Mouse (Mus musculus): ENCODE measurements around the gene Sp2. TPM values are rescaled to one million over a fixed set of nuclear protein-coding genes. Genes with fewer than 3 reads are reported as not detected.

Gene Sp2
- total and polyA plus RNA-seq, 3 experiments, result 1.1 to 21.0 (median 2.8) TPM

GRCm38 (mm10) chr11:96950767-96951166 lies 32.0 kb downstream of the Sp2 start:
- H3K9me3 ChIP-seq (replicated peaks; ENCODE audit: low read length), result peaks cover 11% of the 10 kb centered on the region
- H3K4me2 ChIP-seq (ENCODE audit: insufficient read depth, low read depth, poor library complexity, severe bottlenecking), result no peak overlapping the region
- H3K4me1 ChIP-seq (ENCODE audit: control insufficient read depth in 1 of 2, insufficient read depth in 2 of 2), result peaks cover 6 to 25% of the 10 kb centered on the region in 2 experiments
- no peak overlapping the region for H3K9ac ChIP-seq (ENCODE audit: insufficient read depth, low read depth)
- no peak overlapping the region for H3K27ac ChIP-seq (ENCODE audit: insufficient read depth, low read depth)
- dilution Hi-C loops (cut with MboI; ENCODE audit: extremely low pct_ligation_motif_present, extremely low pct_unique_long_range_greater_than_20kb, low sequenced_read_pairs), result no loop called here
- peak; percentile 17; the same call in 1 of the 2 replicates for TF ChIP-seq ZNF384 (IDR thresholded peaks at IDR 0.05; ENCODE audit: low read depth, low read length)
- no peak for TF ChIP-seq GABPA (IDR thresholded peaks at IDR 0.05; ENCODE audit: insufficient replicate concordance, low read depth, low read length)
- peak; percentile 45 to 60; a peak in 3 of 4 replicates for TF ChIP-seq CTCF (conservative IDR thresholded peaks at IDR 0.05 in 1 of 2, IDR thresholded peaks at IDR 0.05 in 1 of 2; ENCODE audit: low read depth in 2 of 2, low read length in 2 of 2)
- TF ChIP-seq E2F4 (IDR thresholded peaks at IDR 0.05; ENCODE audit: insufficient replicate concordance, low read depth, low read length), result no peak
- peak; percentile 50 for TF ChIP-seq SMC3 (IDR thresholded peaks at IDR 0.05; ENCODE audit: low read depth, low read length)
- peak; percentile 10 for TF ChIP-seq RAD21 (IDR thresholded peaks at IDR 0.05; ENCODE audit: low read depth, low read length)
- TF ChIP-seq ZMIZ1 (IDR thresholded peaks at IDR 0.05; ENCODE audit: low read depth, low read length), result no peak
- TF ChIP-seq ELF1 (IDR thresholded peaks at IDR 0.05; ENCODE audit: low read depth, low read length), result no peak
- TF ChIP-seq ETS1 (conservative IDR thresholded peaks at IDR 0.05; ENCODE audit: low read depth, low read length), result no peak
- DNase-seq (ENCODE audit: extremely low read depth), result peak; percentile 44
- no peak overlapping the region for H3K4me3 ChIP-seq (replicated peaks in 1 of 3; ENCODE audit: low read depth in 2 of 3, low read length in 2 of 3, poor library complexity in 1 of 3)
- H3K36me3 ChIP-seq (replicated peaks in 1 of 2; ENCODE audit: control insufficient read depth in 1 of 2, insufficient read depth in 1 of 2, low read length in 1 of 2), result peaks cover 70 to 97% of the 10 kb centered on the region in 2 experiments
- in situ Hi-C loops (cut with MboI; ENCODE audit: low pct_ligation_motif_present, low pct_unique_long_range_greater_than_20kb, low sequenced_read_pairs), result no loop called here
- 0 out of 2 replicates have a peak, but pooled peaks cover 3% of the 10 kb centered on the region for H3K79me2 ChIP-seq (replicated peaks; ENCODE audit: control insufficient read depth, extremely low read depth, insufficient read depth, poor library complexity, severe bottlenecking)
- no peaks in the 10 kb centered on the region for H3K27me3 ChIP-seq (replicated peaks)

DNA sequence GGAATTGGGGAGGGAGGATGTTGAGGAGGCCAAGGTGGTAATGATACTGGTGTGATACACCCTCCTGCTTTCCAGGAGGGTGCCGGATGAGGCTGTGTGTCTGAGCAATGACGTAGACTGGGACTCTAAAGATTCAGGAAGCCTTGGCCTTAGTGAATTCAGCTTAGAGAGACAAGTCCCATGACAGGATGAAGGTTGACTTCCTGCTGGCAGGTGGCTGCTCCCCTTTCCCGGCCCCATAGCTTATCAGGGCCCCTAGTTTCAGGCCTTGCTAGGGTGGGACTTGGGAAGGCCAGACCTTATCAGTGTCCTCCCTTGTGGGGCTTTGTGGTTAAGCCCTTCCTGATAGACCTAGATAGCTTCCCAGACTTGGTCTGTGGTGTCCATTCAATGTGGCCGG lies 34.9 kb downstream of the Sp2 start:
- Histone ChIP-seq H3K9me3 (replicated peaks; ENCODE audit: low read length) (peaks cover 11% of the 10 kb centered on the region), H3K4me3 (replicated peaks in 1 of 3; ENCODE audit: low read depth in 2 of 3, low read length in 2 of 3, poor library complexity in 1 of 3) (no peak overlapping the region), H3K36me3 (replicated peaks in 1 of 2; ENCODE audit: control insufficient read depth in 1 of 2, insufficient read depth in 1 of 2, low read length in 1 of 2) (peaks cover 45 to 70% of the 10 kb centered on the region in 2 experiments), H3K4me2 (ENCODE audit: insufficient read depth, low read depth, poor library complexity, severe bottlenecking) (no peak overlapping the region), H3K4me1 (ENCODE audit: control insufficient read depth in 1 of 2, insufficient read depth in 2 of 2) (peaks cover 9 to 40% of the 10 kb centered on the region in 2 experiments), H3K27ac (ENCODE audit: insufficient read depth, low read depth) (no peak overlapping the region), H3K27me3 (replicated peaks) (no peaks in the 10 kb centered on the region), H3K9ac (ENCODE audit: insufficient read depth, low read depth) (no peak overlapping the region), H3K79me2 (replicated peaks; ENCODE audit: control insufficient read depth, extremely low read depth, insufficient read depth, poor library complexity, severe bottlenecking) (peaks cover 11% of the 10 kb centered on the region; the same call in 1 of the 2 replicates)
- dilution Hi-C loops (cut with MboI; ENCODE audit: extremely low pct_ligation_motif_present, extremely low pct_unique_long_range_greater_than_20kb, low sequenced_read_pairs) (no loop called here), in situ Hi-C loops (cut with MboI; ENCODE audit: low pct_ligation_motif_present, low pct_unique_long_range_greater_than_20kb, low sequenced_read_pairs) (no loop called here)
- TF ChIP-seq USF1 (IDR thresholded peaks at IDR 0.05; ENCODE audit: low read depth, low read length) (no peak), RCOR1 (conservative IDR thresholded peaks at IDR 0.05; ENCODE audit: low read depth, low read length) (no peak)
- DNase-seq (ENCODE audit: extremely low read depth), result no peak

DNA sequence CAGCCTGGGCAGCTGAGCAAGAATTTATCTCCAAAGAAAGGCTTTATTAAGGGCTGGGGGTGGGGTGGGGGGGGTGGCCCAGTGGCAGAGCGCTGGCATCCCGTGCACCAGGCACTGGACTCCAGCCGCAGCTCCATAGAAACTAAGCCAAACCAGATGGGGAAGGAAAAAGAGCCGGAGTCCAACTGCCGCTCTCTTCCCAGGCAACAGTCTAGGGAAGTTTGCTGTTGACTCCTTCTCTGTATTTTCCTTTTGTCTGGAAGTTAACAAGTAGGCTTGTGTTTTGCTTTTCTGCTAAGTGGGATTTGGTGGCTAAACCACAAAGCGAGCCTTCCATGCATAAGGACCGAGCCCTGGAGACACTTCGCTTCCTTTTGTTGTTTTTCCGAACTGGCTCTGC lies 36.3 kb downstream of the Sp2 start:
- in situ Hi-C loops (cut with MboI; ENCODE audit: low pct_ligation_motif_present, low pct_unique_long_range_greater_than_20kb, low sequenced_read_pairs), result no loop called here
- Histone ChIP-seq H3K9ac (ENCODE audit: insufficient read depth, low read depth) (no peak overlapping the region), H3K36me3 (replicated peaks in 1 of 2; ENCODE audit: control insufficient read depth in 1 of 2, insufficient read depth in 1 of 2, low read length in 1 of 2) (peaks cover 33 to 62% of the 10 kb centered on the region in 2 experiments), H3K4me3 (replicated peaks in 1 of 3; ENCODE audit: low read depth in 2 of 3, low read length in 2 of 3, poor library complexity in 1 of 3) (no peak overlapping the region), H3K4me1 (ENCODE audit: control insufficient read depth in 1 of 2, insufficient read depth in 2 of 2) (peaks cover 9 to 47% of the 10 kb centered on the region in 2 experiments), H3K27ac (ENCODE audit: insufficient read depth, low read depth) (no peak overlapping the region), H3K9me3 (replicated peaks; ENCODE audit: low read length) (peaks cover 11% of the 10 kb centered on the region), H3K4me2 (ENCODE audit: insufficient read depth, low read depth, poor library complexity, severe bottlenecking) (no peak overlapping the region), H3K27me3 (replicated peaks) (no peaks in the 10 kb centered on the region), H3K79me2 (replicated peaks; ENCODE audit: control insufficient read depth, extremely low read depth, insufficient read depth, poor library complexity, severe bottlenecking) (peaks cover 11% of the 10 kb centered on the region; the same call in 1 of the 2 replicates)
- dilution Hi-C loops (cut with MboI; ENCODE audit: extremely low pct_ligation_motif_present, extremely low pct_unique_long_range_greater_than_20kb, low sequenced_read_pairs), result no loop called here
- no peak for DNase-seq (ENCODE audit: extremely low read depth)
- TF ChIP-seq USF1 (IDR thresholded peaks at IDR 0.05; ENCODE audit: low read depth, low read length) (no peak), MXI1 (IDR thresholded peaks at IDR 0.05; ENCODE audit: low read depth, low read length) (no peak), NELFE (IDR thresholded peaks at IDR 0.05; ENCODE audit: low read depth, low read length) (no peak), GABPA (IDR thresholded peaks at IDR 0.05; ENCODE audit: insufficient replicate concordance, low read depth, low read length) (no peak), POLR2A (IDR thresholded peaks at IDR 0.05; ENCODE audit: low read depth, low read length) (no peak), JUN (IDR thresholded peaks at IDR 0.05; ENCODE audit: insufficient read depth, low read depth, low read length) (no peak), ELF1 (IDR thresholded peaks at IDR 0.05; ENCODE audit: low read depth, low read length) (no peak), CHD2 (IDR thresholded peaks at IDR 0.05; ENCODE audit: low read length) (no peak), SIN3A (IDR thresholded peaks at IDR 0.05; ENCODE audit: low read length) (no peak), POLR2AphosphoS2 (IDR thresholded peaks at IDR 0.05; ENCODE audit: low read depth, low read length) (no peak), BHLHE40 (IDR thresholded peaks at IDR 0.05; ENCODE audit: low read depth, low read length) (no peak), NRF1 (IDR thresholded peaks at IDR 0.05; ENCODE audit: low read depth, low read length) (no peak), ZKSCAN1 (IDR thresholded peaks at IDR 0.05; ENCODE audit: borderline replicate concordance, low read depth, low read length) (no peak), RAD21 (IDR thresholded peaks at IDR 0.05; ENCODE audit: low read depth, low read length) (no peak), PAX5 (IDR thresholded peaks at IDR 0.05; ENCODE audit: low read length) (no peak), ZC3H11A (IDR thresholded peaks at IDR 0.05; ENCODE audit: low read depth, low read length) (no peak)

Data from CH12.LX (cell line).